Mouse (Mus musculus) retina, postnatal 1 day (tissue): ENCODE results near the gene Dkkl1.
"Not testable (repeated sequence)": the region's sequence is repeated elsewhere in the genome, so short reads cannot be mapped to it uniquely, and the experiment has no call there.

Experiments
- DNase-seq: peaks from one replicate; pipeline ENCODE4 v3.0.0-alpha.2; 2012

The Dkkl1 gene

DNA sequence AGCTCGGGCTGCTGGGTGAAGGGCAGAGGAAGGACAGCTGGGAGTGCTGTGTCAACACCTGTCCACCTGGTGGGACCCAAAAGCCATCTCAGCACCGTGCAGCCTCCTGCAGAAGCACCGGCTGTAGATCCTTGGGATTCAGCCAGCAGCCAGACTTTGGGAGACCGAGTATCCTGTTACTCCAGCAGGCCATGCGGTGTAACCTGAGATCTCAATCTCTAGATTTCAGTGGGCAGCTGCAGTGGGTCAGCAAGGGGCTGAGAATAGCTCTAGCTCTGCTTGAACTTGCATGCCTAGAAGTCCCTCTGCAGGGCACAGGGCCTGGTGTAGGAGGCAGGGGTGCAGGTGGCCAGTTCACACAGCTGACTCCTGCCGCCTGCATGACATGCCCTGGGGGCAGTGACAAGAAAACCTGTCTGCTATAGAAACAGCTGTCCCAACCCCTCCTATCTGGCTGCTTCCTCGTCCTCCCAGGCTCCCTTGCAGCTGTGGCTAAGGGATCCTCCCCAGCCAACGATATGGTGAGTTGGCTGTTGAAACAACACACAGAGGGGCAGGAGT lies 20.1 kb downstream of the Dkkl1 start:
- DNase-seq: peak; percentile 55

DNA sequence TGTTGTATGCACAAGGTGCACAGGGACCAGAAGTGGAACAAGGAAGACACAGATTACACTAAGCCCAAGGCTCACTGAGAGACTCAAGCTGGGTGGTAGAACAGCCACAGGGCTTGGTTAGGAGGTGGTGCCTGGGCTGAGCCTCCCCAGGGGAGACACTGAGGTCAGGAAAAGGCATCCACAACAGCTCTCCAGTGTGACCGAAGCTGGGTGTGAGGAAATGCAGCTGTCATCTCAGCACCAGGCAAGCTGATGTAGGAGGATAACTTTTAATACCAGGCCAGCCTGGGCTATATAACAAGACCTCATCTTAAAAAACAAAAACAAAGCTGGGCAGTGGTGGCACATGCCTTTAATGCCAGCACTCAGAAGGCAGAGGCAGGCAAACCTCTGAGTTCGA lies 20.8 kb downstream of the Dkkl1 start:
- DNase-seq: no peak

DNA sequence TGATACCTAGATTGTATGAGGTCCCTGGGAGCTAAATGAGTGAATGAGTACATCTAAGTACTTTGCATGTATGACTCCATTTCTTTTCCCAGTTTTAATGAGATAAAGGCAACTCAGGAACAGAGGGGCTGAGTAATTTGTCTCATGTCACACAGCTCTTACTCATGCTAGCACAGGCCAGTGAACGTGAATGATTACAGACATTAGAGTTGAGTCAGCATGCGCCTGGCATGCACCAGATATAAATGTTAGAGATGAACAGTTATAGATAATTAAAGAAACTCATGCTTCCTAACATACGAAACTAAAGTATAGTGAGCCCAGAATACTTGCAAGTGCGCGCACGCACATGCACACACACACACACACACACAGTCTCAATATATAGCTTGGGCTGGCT lies 21.8 kb downstream of the Dkkl1 start:
- no peak for DNase-seq

DNA sequence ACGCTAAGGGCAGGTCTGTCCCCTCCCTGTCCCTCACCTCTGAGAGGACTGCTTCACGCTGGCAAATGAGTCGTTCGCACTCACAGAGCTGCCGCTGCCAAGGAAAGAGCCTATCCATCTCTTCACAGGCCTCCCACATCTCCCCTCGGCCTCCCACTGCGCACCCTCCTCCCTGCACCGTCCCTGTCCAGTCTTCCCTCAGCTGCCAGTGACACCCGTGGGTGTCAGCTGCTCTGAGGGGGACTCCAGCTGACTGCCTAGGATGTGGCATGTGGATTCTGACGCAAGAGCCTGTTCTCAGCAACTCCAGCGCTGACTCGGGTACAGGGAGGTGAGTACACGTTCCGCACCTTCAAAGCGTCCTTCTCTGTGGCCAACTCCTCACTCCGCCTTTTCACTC lies 22.3 kb downstream of the Dkkl1 start:
- no peak for DNase-seq

DNA sequence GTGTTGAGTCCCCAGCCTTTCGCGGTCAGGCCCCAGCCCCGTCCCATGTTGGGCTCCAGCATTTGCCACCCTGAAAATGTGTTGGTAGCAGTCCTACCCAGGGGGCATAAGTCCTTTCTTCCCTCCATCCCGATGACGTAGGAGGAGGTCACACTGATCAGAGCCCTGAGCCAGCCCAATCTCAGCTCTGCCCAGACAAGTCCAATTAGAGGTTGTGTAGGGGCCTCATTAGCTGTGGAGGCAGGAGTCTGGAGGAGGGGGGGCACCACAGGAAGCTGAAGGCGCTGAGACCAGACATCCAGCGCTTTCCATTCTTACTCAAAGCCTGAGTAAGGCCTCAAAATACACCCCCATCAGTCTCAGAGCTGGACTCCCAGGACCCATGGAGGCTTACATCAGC lies 26.0 kb downstream of the Dkkl1 start:
- peak; percentile 77 for DNase-seq

DNA sequence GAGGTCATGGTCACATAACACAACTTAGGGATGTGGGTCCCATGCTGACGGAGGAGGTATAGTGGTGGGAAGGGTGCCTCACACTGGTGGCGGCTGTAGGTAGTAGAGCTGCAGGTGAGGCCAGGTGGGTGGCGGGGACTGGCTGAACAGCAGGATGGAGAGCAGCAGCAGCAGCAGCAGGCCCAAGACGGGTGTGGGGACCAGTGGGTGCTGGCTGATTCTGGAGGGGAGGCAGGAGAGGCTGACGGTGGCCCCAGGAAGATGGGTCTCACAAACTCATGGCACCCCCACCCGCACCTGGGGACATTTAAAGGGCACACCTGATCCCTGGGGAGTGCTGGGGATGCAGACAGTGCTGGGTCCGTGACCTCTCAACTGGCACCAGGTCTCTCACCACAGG lies 28.3 kb downstream of the Dkkl1 start:
- DNase-seq: no peak

DNA sequence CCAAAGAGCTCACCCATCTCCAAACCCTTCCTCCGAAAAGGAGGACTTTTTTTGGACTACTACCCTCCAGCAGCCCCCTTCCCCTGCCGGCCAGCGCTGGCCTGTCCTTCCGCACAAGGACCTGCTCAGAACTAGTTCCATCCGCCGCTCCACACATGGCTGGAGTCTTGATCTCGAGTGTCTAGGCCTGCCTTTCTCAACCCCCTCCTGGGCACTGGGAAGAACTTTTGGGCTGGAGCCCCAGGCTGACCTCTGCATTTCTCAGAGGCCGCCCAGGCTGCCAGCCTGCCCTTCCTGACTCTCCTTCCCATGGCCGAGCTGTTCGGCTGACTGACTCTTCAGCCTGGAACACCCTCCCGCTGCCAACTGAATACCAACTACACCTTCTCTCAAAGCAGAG lies 29.3 kb downstream of the Dkkl1 start:
- no peak for DNase-seq

DNA sequence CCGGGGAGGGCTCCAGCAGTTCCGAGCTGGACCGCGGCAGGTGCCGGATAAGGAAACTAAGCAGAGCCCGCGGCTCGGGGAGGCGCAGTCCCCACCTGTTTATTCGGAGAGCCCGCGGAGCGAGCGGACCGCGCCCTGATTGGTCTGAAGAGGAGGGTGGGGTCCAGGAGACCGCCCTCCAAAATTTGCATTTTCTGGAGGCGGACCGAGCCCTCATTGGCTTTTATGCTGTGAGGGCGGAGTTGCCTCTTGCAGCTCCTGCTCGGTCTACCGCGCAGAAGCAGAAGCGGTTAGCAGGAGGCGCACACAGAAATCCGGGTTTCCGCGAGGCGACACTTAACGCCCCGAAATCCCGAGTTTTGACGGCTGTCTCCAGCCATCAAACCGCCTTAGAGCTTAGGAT lies 29.7 kb downstream of the Dkkl1 start:
- peak; percentile 95 for DNase-seq

DNA sequence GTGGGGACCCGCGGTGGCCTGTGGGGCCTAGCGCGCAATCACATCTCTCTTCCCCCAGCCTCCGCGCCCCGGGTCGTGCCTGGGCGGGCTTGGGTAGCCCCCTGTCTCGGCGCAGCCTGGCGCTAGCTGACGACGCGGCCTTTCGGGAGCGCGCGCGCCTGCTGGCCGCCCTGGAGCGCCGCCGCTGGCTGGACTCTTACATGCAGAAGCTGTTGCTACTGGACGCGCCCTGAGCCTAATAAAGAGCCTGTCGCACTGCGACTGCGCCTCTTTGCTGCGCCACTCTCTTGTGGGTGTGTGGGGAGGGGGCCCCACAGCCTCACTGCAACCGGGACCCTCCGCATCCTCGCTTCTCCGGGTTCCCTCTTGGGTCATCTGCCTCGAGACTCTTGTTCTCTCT lies 30.4 kb downstream of the Dkkl1 start:
- peak; percentile 81 for DNase-seq

DNA sequence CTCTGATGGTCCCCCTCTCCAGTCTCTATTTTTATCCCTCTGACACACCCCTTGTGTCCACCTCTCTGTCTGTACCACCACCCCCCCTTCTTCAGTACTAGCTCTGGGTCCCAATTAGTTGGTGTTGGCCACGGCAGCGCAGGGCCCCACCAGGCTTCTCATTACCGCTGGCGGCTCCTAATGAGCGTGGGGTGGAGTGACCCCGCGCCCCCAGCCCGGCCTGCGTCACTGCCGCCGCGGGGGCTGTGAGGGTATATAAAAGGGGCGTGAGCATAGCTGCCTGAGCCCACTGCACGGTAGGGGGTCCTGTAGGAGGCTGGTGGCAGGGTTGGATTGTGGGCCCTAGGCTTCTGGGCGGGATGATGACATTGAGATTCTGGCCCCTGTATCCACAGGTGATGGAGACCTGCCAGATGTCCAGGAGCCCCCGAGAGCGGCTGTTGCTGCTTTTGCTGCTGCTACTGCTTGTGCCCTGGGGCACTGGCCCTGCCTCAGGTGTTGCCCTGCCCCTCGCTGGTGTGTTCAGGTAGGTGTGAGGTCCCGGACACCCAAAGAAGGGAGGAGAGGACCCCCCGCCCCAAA lies 31.0 kb downstream of the Dkkl1 start, which contains the start of gene Pth2:
Pth2 (plus strand) TSS at position 100 of the 582 bp plus-strand sequence.
- peak; percentile 83 for DNase-seq

DNA sequence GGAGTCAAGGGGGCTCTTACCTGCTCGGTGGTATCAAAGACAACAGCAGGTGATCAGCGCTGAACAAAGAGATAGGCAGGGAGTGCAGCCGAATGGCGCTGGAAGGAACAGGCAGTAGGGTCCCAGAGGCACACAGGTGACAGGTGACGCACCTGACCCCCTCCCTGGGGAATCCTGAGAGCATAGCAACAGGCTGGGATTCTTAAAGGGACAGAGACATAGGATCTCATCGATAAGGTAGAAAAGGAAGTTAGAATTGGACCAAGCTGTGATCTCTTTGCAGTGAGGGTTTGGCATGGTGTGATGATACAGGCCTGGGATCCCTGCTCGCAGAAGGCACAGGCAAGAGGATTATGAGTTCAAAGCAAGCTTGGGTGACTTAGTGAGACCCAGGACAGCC lies 32.5 kb downstream of the Dkkl1 start, which contains the start of gene Gfy:
Gfy (minus strand) TSS at position 101 of the 400 bp plus-strand sequence.
- no peak for DNase-seq

DNA sequence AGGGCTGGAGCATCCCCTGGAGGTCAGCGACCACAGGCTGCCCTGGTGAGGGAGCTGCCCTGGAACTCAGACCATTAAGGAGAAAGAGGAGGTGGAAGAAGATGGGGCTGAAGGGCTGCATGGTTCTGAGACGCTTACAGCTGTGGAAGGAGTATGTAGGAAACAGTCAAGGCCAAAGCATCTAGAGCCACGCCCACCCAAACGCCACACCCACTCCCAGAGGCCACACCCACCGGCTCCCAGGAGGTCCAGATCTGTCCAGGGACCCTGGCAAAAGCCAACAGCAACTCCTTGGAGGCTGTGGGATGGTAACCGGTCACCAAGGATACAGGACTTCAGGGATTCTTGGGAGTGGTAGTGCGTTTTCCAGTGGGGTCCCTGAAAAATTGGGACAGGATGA lies 33.4 kb downstream of the Dkkl1 start:
- DNase-seq: no peak

DNA sequence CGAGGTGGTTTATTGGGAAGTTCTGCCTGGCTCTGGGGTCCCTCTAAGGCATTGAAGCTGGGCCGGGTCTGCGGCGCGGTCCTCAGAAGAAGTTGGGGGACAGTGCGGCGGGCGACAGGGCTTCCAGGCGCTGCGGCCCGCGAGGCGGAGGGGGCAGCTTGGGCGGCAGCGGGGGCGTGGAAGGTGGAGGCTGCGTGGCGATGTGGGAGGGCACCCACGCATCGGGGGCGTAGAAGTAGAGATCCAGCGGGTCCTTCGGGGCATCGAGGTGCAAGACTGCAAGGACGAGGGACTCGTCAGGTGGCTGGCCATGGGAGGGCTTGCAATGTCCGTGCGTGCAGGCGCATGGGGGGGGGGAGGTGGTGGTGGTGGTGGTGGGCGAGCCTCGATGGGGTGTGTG lies 35.6 kb downstream of the Dkkl1 start:
- no peak for DNase-seq

DNA sequence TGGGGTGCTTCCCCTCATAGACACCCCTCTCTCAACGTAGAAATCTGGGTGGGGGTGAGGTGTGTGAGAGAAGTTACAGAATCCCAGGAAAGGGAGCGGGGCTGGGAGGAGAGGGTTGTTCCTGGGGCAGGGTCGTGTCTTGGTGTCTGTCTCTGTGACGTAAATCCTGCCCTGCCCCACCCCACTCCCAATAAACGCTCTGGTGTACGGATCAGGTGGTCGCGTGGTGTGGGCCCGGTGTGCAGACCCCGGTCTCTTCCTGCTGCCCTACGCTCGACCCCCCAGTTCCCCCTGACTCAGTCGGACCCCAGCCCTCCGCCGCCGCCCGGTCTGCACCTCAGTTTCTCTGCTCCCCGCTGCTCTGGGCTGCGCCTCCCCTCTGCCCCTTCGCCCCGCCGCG lies 36.0 kb downstream of the Dkkl1 start:
- DNase-seq: no peak

DNA sequence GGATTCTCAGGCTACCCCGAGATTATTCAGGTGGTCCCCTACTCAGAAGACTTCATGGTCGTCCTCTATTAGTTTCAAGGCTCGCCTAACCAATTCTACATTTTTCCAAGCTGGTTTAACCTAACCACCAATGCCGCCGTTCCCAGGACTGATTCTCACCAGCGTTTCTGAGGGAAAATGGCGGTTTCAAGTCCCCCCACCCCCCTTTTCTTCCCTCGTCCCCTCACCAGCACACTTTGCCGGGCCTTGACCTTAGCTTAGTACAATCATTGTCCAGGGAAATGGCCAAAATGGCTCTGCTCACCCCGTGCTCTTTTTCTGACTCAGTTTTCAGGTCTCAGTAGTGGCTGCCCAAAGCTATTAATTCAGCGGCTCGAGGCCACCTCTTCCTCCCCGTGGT lies 36.5 kb downstream of the Dkkl1 start:
- DNase-seq: no peak

DNA sequence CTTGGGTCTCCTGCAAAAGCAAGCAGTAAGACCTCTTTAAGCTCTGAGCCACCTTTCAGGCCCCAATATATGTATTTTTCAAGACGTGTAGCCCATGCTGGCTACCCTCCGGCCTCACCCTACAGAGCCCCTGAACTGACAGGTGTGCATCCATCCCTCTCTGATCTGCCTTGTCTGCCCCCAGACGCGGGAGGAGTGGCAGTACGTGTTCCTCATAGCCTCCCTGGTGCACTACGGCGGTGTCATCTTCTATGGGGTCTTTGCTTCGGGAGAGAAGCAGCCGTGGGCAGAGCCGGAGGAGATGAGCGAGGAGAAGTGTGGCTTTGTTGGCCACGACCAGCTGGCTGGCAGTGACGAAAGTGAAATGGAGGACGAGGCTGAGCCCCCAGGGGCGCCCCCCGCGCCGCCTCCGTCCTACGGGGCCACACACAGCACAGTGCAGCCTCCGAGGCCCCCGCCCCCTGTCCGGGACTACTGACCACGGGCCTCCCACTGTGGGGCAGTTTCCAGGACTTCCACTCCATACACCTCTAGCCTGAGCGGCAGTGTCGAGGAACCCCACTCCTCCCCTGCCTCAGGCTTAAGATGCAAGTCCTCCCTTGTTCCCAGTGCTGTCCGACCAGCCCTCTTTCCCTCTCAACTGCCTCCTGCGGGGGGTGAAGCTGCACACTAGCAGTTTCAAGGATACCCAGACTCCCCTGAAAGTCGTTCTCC lies 37.2 kb downstream of the Dkkl1 start:
- DNase-seq: peak; percentile 67

DNA sequence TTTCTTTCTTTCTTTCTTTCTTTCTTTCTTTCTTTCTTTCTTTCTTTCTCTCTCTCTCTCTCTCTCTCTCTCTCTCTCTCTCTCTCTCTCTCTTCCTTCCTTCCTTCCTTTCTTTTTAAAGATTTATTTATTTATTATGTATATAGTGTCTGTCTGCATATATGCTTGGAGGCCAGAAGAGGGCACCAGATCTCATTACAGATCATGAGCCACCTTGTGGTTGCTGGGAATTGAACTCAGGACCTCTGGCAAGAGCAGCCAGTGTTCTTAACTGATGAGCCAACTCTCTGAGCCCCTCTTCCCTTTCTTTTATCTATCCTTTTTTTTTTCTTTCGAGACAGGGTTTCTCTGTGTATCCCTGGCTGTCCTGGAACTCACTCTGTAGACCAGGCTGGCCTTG lies 38.2 kb downstream of the Dkkl1 start:
- not testable (repeated sequence) for DNase-seq

DNA sequence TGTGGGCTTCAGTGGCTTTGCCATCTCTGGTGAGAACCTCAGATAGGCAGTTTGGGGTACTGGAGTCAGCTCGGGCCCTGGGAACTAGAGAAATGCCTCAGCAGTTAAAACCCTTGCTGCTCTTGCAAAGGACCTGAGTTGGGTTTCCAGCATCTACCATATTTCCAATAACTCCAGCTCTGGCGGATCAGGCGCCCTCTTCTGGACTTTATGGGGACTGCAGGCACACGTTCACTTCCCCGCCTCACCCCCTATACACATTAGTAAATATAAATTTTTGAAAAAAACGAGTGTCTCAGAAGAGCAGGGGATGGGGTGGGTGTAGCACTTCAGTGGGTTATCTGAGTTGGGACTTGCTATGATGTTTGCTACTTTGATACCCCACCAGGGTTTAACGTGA lies 39.0 kb downstream of the Dkkl1 start:
- no peak for DNase-seq

DNA sequence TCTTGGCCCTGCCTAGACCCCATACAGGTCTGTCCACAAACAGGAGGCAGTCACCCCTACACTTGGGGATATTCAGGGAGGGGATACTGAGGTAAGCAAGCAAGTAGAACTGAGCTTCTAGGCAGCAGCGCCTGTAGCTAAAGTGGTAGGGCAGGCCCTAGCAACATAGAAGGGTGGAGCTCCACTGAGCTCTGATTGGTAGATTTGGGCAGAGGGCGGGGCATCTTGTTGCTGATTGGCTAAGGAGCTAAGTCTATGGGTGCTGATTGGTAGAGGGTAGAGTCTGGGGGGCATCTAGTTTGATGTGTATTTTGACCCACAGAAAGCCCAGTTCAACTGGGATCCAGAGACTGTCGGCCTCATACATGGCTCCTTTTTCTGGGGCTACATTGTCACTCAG lies 42.5 kb downstream of the Dkkl1 start:
- no peak for DNase-seq

DNA sequence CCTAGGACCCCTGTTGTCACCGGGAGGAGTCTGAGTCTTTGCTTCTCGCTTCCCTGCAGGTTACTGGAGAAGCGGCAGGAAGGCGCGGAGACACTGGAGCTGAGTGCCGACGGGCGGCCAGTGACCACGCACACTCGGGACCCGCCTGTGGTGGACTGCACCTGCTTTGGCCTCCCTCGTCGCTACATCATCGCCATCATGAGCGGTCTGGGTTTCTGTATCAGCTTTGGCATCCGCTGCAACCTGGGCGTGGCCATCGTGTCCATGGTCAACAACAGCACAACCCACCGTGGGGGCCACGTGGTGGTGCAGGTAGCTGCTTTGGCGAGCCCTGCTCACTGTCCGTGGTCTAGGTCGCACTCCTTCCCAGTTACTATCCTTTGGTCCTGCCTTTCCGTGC lies 43.3 kb downstream of the Dkkl1 start:
- no peak for DNase-seq

DNA sequence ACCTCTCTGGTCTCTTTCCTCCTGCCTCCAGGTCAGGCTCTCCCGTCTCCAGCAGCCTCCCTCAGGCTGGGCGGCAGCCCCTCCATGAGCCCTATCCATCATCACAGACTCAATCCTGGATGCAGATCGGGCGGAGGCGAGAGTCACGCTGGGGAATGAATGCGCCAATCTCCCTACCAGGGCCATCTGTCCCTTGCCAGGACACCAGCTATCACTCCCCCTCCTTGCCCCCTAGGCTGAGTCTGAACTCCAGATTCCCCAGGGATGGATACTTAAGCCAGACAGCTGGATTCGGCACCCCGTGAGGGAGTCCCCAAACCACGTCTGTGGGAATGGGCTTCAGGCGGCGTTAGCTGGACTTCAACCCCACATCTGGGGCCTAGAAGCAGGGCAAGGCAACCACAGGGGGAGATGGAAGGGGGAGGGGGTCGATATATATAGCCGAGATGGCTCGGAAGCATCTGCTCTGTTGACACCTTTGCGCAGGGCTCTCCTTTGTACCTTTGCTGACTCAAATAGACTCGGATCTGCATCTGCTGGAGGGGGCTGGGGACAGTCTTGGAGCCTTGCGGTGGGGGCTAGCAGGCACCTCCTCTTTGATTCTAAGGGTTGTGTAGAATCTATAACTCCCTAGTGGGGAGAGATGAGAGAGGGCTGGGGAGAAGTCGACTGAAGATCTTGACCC lies 44.0 kb downstream of the Dkkl1 start:
- peak; percentile 64 for DNase-seq

DNA sequence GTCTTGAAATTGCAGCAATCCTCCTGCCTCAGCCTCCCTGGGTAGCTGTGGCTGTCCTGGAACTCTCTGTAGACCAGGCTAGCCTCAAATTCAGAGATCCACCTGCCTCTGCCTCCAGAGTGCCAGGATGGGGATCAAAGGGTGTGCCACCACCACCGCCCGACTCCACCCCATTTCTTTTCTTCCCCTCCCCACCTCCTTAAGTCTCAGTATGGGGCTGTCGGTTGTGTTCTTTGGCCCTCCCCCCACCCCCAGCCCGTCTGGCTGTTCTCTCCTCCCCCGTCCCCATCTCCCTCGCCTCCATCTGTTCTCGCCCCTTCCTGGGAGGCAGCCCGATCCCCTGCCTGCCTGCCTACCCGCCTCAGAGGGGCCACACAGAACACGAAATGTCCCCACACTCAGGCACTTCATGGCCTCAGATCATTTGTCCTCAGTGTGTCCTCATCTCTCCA lies 45.0 kb downstream of the Dkkl1 start:
- no peak for DNase-seq

DNA sequence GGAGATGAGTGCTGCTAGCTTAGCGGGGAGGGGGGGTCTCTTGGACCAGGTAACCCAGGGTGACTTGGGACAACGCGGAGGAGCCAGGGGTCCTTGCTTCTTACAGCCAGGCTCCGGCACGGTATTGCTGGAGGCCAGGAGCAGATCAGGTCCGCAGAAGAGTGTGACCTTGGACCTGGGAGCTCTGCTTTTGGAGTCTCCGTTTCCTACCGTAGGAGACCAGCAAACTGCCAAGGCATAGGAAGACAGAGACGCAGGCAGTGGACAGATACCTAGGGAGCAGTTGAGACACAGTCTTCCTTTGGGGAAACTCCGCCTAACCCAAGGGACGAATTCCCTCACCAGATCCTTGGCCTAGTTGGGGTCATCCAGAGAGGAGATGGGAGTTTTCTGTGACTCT lies 46.2 kb downstream of the Dkkl1 start:
- DNase-seq: no peak

DNA sequence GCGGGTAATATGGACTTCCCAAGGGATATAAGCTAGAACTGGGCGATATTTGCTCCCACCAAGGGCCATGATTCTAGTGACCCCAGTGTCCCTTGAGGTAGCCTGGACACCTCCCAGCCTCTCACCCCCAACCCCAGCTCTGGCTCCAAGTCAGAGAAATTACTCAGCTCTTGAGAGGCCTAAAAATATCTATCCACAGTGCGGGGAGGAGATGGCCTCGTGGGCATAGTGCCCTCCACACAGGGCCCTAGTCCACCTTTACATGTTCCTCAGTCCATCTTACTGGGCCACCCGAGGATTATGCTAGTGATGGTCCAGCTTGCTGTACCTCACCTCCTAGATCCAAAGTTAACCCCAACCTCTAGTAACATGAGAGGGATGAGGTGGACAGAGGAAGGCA lies 47.1 kb downstream of the Dkkl1 start:
- no peak for DNase-seq
